Mouse (Mus musculus) cerebellum, adult 9-10 months (tissue): Measurements from ENCODE around the gene Krtap22-2.
"Not testable (repeated sequence)": the region's sequence is repeated elsewhere in the genome, so short reads cannot be mapped to it uniquely, and the experiment has no call there.

Experiments
- DNase-seq: peaks from one replicate; pipeline ENCODE4 v3.0.0; 2022

Gene Krtap22-2

GRCm38 (mm10) chr16:89010659-89011058, at the start of gene Krtap22-2:
Krtap22-2 (minus strand) TSS chr16:89010759.
- no peak for DNase-seq

GRCm38 (mm10) chr16:89047783-89048182, 37.2 kb upstream of the Krtap22-2 start, which contains the start of gene Krtap6-5:
Krtap6-5 (minus strand) TSS chr16:89047883.
- no peak for DNase-seq

GRCm38 (mm10) chr16:89041372-89041771, 30.8 kb upstream of the Krtap22-2 start, which contains the start of gene Gm10228:
Gm10228 (minus strand) TSS chr16:89041472.
- DNase-seq, result not testable (repeated sequence)

- DNase-seq, result not testable (repeated sequence)
Measured at GRCm38 (mm10) chr16:89031399-89031798, 20.8 kb upstream of the Krtap22-2 start, which contains the start of gene Krtap6-1. Krtap6-1 (plus strand) TSS chr16:89031699.

- DNase-seq, result not testable (repeated sequence)
Measured at GRCm38 (mm10) chr16:89014984-89015383, 4.4 kb upstream of the Krtap22-2 start, which contains the start of gene Gm10229. Gm10229 (plus strand) TSS chr16:89015284.

- DNase-seq, result no peak
Measured at GRCm38 (mm10) chr16:89013973-89014372, 3.4 kb upstream of the Krtap22-2 start.

- DNase-seq, result no peak
Measured at GRCm38 (mm10) chr16:88962773-88963172, 47.8 kb downstream of the Krtap22-2 start, which contains the start of gene Krtap16-3. Krtap16-3 (minus strand) TSS chr16:88962873.
